Mouse (Mus musculus): ENCODE data around the gene 2410015M20Rik.
A peak's percentile ranks its signal among the peaks of the same experiment; 100 is the strongest.

2410015M20Rik gene

DNA sequence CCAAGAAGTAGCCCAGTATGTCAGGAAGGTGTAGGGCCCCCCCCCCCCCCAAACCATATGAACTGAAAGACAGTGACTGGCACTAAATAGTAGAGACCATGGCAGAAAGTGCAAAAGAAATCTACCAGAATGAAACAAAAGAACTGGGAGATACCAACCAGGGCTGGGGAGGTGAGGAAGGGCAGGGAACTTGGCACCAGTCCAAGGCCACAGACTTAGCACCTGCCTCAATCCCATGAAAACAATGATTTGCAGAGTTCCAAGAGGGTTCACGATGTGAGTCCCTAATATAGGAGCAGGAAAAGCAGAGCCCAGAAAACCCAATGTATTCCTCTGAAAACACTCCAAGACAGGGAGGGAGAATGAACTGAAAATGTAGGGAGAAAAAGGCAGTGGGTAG lies 37.4 kb downstream of the 2410015M20Rik start:
- no peak for DNase-seq (ENCODE audit: low read depth, low spot score)

DNA sequence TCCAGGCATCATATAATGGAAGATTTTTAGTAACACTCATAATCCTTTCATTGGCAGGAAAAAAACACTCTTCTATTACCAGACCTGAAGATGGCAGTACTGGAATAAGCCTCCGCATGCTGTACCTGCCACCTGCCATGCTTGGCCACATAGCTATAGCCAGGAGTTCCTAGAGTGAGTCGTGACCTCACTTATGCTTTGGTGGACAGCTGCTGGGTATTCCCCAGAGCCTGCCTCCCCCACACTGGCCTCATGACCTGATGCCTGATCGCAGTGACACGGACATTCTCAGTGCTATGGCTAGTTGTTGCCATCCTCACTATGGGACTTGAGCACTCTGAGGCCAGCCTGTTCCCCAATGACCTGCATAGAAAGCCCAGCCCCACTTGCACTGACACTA lies 39.3 kb downstream of the 2410015M20Rik start:
- no peak for DNase-seq (ENCODE audit: low read depth, low spot score)

DNA sequence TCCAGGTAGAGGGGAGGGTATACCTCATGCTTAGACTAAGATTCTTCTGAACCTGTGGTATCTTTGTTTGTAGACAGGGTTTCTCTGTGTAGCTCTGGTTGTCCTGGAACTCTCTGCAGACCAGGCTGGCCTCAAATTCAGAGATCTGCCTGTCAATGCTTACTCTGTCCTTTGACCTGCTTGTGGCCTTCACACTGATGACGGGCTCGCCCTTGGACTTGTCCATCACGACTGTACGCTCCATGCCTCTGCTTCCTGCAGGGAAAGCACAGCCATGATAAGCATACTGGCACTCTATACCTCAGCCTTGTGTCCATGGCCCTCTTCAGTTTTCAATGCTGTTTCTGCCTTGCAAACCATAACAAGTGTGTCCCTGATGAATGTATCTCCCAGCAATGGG lies 42.2 kb downstream of the 2410015M20Rik start:
- DNase-seq (ENCODE audit: low read depth, low spot score), result no peak

DNA sequence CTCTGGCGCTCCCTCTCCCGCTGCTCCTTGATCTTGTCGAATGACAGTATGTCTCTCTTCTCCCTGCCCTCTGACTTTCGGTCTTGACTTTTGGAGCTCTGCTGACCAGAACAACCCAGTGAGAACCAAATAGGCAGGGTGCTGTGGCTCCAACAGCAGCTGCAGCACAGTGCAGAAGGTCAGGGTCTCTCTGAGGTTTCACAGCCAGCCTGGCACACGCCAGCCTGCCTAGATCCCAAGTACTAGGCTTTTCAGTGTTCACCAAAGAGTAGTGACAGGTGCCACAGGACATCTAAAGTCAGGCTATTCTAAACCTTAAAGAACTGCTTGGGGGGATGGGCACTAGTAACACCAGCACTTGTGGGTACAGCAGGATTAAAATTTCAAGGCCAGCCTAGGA lies 42.7 kb downstream of the 2410015M20Rik start:
- DNase-seq (ENCODE audit: low read depth, low spot score), result no peak

DNA sequence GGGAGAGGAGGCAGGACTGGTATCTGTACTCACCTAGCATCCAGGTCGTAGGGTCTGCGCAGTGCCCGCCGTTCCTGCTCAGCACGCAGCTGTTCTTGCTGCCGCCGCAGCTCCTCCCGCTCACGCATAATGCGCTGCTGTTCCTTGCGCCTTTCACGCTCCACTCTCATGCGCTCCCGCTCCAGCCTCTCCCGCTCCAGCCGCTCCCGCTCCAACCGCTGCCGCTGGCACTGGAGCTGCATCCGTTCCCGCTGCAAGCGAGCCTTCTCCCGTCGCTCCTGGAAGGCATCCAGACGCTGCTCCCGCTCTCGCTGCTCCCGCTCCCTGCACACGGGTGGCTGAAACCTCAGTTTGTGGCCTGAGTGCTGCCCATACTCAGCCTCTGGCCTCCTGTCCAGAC lies 43.3 kb downstream of the 2410015M20Rik start:
- DNase-seq (ENCODE audit: low read depth, low spot score), result no peak

DNA sequence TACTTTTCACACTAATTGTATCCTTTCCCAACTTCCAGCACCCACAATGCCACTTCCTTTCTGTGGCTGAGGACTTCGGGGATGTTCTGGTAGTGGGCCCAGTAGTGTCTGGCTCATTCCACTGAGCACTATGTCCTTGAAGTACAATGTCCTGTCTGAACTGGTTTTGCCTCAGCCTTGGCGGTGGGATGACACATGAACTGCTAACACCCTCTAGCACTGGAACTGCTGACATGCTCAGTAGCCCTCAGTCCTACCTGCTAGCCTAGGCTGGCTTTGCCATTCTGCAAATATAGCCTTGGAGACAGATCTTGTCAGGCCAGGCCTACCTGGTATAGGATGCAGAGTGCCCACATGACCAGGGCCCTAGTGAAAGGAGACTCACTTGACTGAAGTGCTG lies 47.7 kb downstream of the 2410015M20Rik start:
- no peak for DNase-seq (ENCODE audit: low read depth, low spot score)

DNA sequence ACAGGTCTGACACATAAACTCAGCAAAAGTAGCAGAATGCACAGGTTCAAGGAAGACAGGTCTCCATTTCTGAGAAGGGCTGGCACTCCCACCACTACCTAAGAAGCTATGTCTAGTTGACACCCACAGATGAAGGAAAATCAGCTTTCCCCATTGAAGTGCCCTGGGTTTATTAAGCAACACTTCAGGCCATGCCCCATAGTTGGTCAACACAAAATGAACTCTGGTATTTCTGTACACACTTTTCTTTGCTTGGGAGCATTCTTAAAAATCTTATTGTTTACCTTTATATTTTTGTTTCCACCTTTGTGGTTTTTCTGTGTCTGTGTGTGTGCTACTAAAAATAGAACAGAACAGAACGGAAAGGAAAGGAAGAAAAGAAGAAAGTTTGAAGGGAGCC lies 49.4 kb downstream of the 2410015M20Rik start:
- no peak for DNase-seq (ENCODE audit: low read depth, low spot score)

DNA sequence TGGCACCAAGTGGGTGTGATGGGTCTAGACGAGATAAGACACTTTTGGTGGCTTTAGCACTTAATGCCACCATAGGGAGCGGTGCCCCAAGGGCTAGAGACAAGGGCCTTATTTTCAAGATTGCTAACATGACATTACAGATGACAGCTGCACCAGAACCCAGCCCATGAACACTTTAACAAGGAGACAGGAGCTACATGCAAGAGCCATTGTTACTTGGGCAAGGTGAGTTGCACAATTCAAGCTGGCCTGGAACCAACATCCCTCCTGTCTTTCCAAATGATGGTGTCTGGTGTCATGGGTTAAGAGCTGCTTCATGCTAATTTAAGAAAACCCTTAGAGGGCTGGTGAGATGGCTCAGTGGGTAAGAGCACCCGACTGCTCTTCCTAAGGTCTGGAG lies 50.2 kb downstream of the 2410015M20Rik start:
- no peak for DNase-seq (ENCODE audit: low read depth, low spot score)

DNA sequence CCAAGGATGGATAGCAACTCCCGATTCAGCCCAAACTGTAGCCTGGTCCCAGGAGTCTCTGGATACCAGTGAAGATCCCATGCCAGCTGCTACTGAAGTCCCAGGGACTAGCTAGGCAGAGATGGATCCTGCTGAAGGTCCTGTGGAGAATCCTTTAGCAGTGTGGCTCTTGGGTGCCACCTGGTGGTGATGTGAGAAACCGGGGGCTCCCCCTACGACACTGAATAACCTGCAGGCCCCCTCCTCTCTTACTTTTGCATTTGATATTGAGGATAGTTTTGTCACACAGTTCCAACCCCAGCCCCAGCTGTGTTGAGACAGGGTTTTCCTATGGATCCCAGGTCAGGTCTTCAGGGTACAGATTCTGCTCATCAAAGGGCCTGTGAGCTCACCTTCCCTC lies 51.1 kb downstream of the 2410015M20Rik start:
- peak; percentile 82 for DNase-seq (ENCODE audit: low read depth, low spot score)
